Mouse (Mus musculus) forelimb bud, embryonic 11.5 days (tissue): ENCODE results near the gene Tbc1d2.
"Not testable (repeated sequence)": the region's sequence is repeated elsewhere in the genome, so short reads cannot be mapped to it uniquely, and the experiment has no call there.

Experiments used
- DNase-seq: peaks from one replicate; pipeline ENCODE4 v3.0.0-alpha.2; 2012; ENCODE audit warnings: low read depth, low spot score

The Tbc1d2 gene

GRCm38 (mm10) chr4:46642924-46643675 lies 6.9 kb downstream of the Tbc1d2 start:
- DNase-seq: no peak

GRCm38 (mm10) chr4:46641283-46641682 lies 8.7 kb downstream of the Tbc1d2 start:
- no peak for DNase-seq

- DNase-seq: no peak
Measured at GRCm38 (mm10) chr4:46639866-46640265, 10.1 kb downstream of the Tbc1d2 start.

GRCm38 (mm10) chr4:46637250-46637649 lies 12.8 kb downstream of the Tbc1d2 start:
- DNase-seq: not testable (repeated sequence)

- DNase-seq: no peak
Measured at GRCm38 (mm10) chr4:46635702-46636430, 14.1 kb downstream of the Tbc1d2 start.

GRCm38 (mm10) chr4:46634881-46635280 lies 15.1 kb downstream of the Tbc1d2 start:
- no peak for DNase-seq

GRCm38 (mm10) chr4:46633565-46633964 lies 16.4 kb downstream of the Tbc1d2 start:
- DNase-seq: not testable (repeated sequence)

- DNase-seq: no peak
Measured at GRCm38 (mm10) chr4:46632465-46632864, 17.5 kb downstream of the Tbc1d2 start.

GRCm38 (mm10) chr4:46630390-46630789 lies 19.6 kb downstream of the Tbc1d2 start:
- no peak for DNase-seq

- no peak for DNase-seq
Measured at GRCm38 (mm10) chr4:46628873-46629272, 21.1 kb downstream of the Tbc1d2 start.

GRCm38 (mm10) chr4:46628081-46628480 lies 21.9 kb downstream of the Tbc1d2 start:
- no peak for DNase-seq

- no peak for DNase-seq
Measured at GRCm38 (mm10) chr4:46625101-46625500, 24.9 kb downstream of the Tbc1d2 start.

GRCm38 (mm10) chr4:46623007-46623406 lies 27.0 kb downstream of the Tbc1d2 start:
- no peak for DNase-seq

GRCm38 (mm10) chr4:46620946-46621345 lies 29.1 kb downstream of the Tbc1d2 start:
- DNase-seq: no peak

- no peak for DNase-seq
Measured at GRCm38 (mm10) chr4:46620330-46620729, 29.7 kb downstream of the Tbc1d2 start.

- no peak for DNase-seq
Measured at GRCm38 (mm10) chr4:46618196-46618817, 31.7 kb downstream of the Tbc1d2 start.

GRCm38 (mm10) chr4:46617408-46617807 lies 32.6 kb downstream of the Tbc1d2 start:
- no peak for DNase-seq

GRCm38 (mm10) chr4:46614641-46615040 lies 35.4 kb downstream of the Tbc1d2 start:
- no peak for DNase-seq

- no peak for DNase-seq
Measured at GRCm38 (mm10) chr4:46613618-46614017, 36.4 kb downstream of the Tbc1d2 start.

- peak; percentile 88 for DNase-seq
Measured at GRCm38 (mm10) chr4:46611181-46611580, 38.8 kb downstream of the Tbc1d2 start.

- no peak for DNase-seq
Measured at GRCm38 (mm10) chr4:46607601-46608000, 42.4 kb downstream of the Tbc1d2 start.

GRCm38 (mm10) chr4:46605451-46605850 lies 44.6 kb downstream of the Tbc1d2 start:
- no peak for DNase-seq

- no peak for DNase-seq
Measured at GRCm38 (mm10) chr4:46602704-46603103, 47.3 kb downstream of the Tbc1d2 start.
